Mouse (Mus musculus) hindbrain, embryonic 16.5 days (tissue): ENCODE measurements around the gene Ap1m2. TPM values are rescaled to one million over a fixed set of nuclear protein-coding genes. Genes with fewer than 3 reads are reported as not detected.
A peak's percentile ranks its signal among the peaks of the same experiment; 100 is the strongest.
"Not testable (repeated sequence)": the region's sequence is repeated elsewhere in the genome, so short reads cannot be mapped to it uniquely, and the experiment has no call there.

ENCODE experiments used
- ATAC-seq: fragments of 200-750 bp; cut with Nextera tagmentation; 2 replicates; pipeline ENCODE4 v1.8.0; 2017; ENCODE audit warnings: moderate TSS enrichment, moderate library complexity
- H3K27ac ChIP-seq: fragments of 300-500 bp; sonication (generic); 2 replicates; pipeline ENCODE4 v1.5.1; 2014; ENCODE audit warnings: low read depth, mild to moderate bottlenecking, control low read depth, low read length, moderate library complexity
- H3K27me3 ChIP-seq: fragments of 300-500 bp; sonication (generic); replicated peaks from 2 replicates; pipeline ENCODE4 v1.6.1; 2014; ENCODE audit warnings: low read length; ENCODE audit not compliant: control insufficient read depth, insufficient read depth
- H3K36me3 ChIP-seq: fragments of 300-500 bp; sonication (generic); 2 replicates; pipeline ENCODE4 v1.6.1; 2014; ENCODE audit warnings: mild to moderate bottlenecking, low read length, moderate library complexity, mixed read lengths; ENCODE audit not compliant: control insufficient read depth, insufficient read depth
- H3K4me1 ChIP-seq: fragments of 300-500 bp; sonication (generic); 2 replicates; pipeline ENCODE4 v1.6.1; 2014; ENCODE audit warnings: low read depth, low read length; ENCODE audit not compliant: control insufficient read depth, insufficient read depth
- H3K4me2 ChIP-seq: fragments of 300-500 bp; sonication (generic); 2 replicates; pipeline ENCODE4 v1.6.1; 2014; ENCODE audit warnings: mild to moderate bottlenecking, low read length, control low read depth, moderate library complexity
- H3K4me3 ChIP-seq: fragments of 300-500 bp; sonication (generic); 2 replicates; pipeline ENCODE4 v1.5.1; 2014; ENCODE audit warnings: mild to moderate bottlenecking, low read length, control low read depth, moderate library complexity
- H3K9ac ChIP-seq: fragments of 300-500 bp; sonication (generic); 2 replicates; pipeline ENCODE4 v1.6.1; 2014; ENCODE audit warnings: low read depth, mild to moderate bottlenecking, control low read depth, low read length, moderate library complexity
- H3K9me3 ChIP-seq: fragments of 300-500 bp; sonication (generic); 2 replicates; pipeline ENCODE4 v1.6.1; 2014; ENCODE audit warnings: mild to moderate bottlenecking, low read length, moderate library complexity; ENCODE audit not compliant: control insufficient read depth
- WGBS: fragments of 180-500 bp; shearing (Covaris S2); extraction: QIAGEN DNeasy Blood & Tissue Kit; methylation state at CpG from one replicate; pipeline ENCODE4 v1.1.7; 2014; 5-methylcytosine and 5-hydroxymethylcytosine counted together
- polyA plus RNA-seq: library from polyadenylated mRNA; unstranded; fragments of >200 nt; fragmentation: Nextera tagmentation; extraction: Ambion mirVana; gene quantifications from 2 replicates; pipeline ENCODE4 v1.2.1, GENCODE M21; 2015

Gene Ap1m2
- polyA plus RNA-seq, 1 experiment from 2014 or later: 2.8 TPM

DNA sequence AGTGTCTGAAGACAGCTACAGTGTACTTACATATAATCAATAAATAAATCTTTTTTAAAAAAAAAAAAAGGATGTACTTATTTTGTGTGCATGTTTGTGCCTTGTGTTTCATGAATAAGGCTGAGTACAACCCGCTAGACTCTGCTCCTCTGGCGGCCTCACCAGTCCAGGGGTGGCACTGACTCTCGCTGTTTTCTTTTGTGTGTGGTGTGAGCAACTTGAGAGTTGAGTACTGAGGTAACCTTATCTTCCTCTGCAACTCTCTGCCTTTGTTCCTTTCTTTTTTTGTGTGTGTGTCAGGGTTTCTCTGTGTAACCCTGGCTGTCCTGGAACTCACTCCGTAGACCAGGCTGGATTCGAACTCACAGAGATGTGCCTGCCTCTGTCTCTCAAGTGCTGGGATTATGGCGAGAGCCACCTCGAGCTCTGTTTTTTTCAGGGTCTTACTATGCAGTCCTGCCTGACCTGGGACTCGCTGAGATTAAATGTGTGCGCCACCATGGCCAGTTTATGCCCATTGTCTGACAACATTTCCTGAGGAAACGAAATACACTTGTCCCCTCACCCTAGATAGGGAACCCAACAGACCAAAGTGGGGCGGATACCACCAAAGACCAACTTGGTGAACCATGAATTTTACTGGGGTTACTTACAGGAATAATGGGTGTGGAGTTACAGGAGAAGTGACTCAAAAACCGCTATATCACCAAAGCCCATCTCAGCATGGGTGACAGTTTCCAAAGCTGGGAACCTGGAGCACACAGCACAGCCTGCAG, 19.4 kb upstream of the Ap1m2 start:
- 89% methylated on average over 12 of the region's 12 CpGs for WGBS
- H3K36me3 ChIP-seq: no peaks in the 10 kb centered on the region
- H3K27ac ChIP-seq: no peak overlapping the region
- H3K9ac ChIP-seq: no peak overlapping the region; the same call in 1 of the 2 replicates
- no peaks in the 10 kb centered on the region for H3K9me3 ChIP-seq
- no peak for ATAC-seq
- H3K27me3 ChIP-seq: no peaks in the 10 kb centered on the region
- H3K4me2 ChIP-seq: no peak overlapping the region
- no peak overlapping the region for H3K4me3 ChIP-seq
- H3K4me1 ChIP-seq: peaks cover 2% of the 10 kb centered on the region; the same call in 1 of the 2 replicates

DNA sequence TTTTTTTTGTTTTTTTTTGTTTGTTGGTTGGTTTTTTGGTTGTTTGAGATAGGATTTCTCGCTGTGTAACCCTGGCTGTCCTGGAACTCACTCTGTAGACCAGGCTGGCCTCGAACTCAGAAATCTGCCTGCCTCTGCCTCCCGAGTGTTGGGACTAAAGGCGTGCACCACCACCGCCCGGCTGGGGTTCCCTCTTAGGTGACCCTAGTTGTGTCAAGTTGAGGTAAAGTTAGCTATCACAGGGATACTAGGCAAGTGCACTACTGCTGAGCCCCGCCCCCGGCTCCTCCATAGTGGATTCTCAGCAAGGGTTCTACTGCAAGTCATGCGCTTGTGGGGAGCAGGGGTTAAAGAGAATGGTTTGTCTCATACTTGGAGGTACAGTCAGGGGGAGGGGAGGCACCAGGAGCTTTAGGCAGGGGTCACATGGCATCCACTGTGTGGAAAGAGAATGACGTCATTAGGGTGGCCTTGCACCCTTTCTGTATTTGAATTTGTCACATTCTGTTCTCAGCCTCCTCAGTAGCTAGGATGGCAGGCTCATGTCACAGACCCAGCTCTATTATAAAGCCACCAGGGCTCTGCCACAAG, 17.7 kb upstream of the Ap1m2 start:
- Histone ChIP-seq H3K27ac (no peak overlapping the region), H3K27me3 (no peaks in the 10 kb centered on the region), H3K9ac (no peak overlapping the region), H3K36me3 (no peaks in the 10 kb centered on the region), H3K4me2 (no peak overlapping the region), H3K4me3 (no peak overlapping the region), H3K4me1 (peaks cover 2% of the 10 kb centered on the region; the same call in 1 of the 2 replicates), H3K9me3 (no peaks in the 10 kb centered on the region)
- WGBS: 93% methylated on average over 10 of the region's 10 CpGs
- no peak for ATAC-seq

DNA sequence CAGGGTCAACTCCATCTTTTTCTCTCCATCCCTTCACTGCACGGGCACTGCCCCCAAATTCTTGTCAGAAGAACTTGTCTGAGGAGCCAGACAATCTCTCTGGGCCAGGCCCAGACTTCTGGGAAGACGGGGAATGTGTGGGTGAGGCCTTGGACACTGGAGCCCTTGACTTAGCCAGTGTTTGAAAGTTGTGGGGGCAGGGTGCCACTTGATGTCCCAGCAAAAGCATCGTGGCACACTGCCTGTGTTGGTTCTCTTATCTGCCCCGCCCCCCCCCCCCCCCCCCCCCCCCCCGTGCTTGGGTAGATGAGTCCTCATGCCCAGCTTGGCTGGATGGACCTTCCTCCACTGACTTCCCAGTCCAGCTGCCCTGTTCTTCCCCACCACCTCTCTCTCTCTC, 16.9 kb upstream of the Ap1m2 start:
- Histone ChIP-seq H3K27ac (no peak overlapping the region), H3K36me3 (no peaks in the 10 kb centered on the region), H3K9me3 (no peaks in the 10 kb centered on the region), H3K9ac (no peak overlapping the region), H3K4me1 (peaks cover 2% of the 10 kb centered on the region; the same call in 1 of the 2 replicates), H3K4me2 (no peak overlapping the region), H3K27me3 (no peaks in the 10 kb centered on the region), H3K4me3 (no peak overlapping the region)
- WGBS: 72% methylated on average over 4 of the region's 5 CpGs
- ATAC-seq: no peak

DNA sequence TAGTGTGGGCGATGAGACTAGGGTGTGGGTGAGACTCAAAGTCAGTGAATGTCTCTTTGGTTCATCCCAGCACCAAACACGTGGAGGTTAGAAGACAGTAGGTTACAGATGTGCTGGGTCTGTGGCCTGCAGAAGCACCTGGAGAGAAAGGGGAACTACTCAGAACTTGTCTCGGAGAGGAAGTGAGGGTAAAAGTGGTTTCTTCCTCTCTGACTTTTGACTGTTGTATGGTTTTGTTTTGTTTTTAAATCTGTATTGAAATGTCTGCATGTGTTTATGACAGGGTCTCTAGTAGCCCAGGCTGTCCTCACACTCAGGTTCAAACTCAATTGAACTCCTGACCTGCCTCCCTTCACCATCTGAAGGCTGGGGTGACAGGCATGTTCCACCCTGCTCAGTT, 15.9 kb upstream of the Ap1m2 start:
- 83% methylated on average over 3 of the region's 3 CpGs for WGBS
- Histone ChIP-seq H3K9ac (no peak overlapping the region), H3K9me3 (no peaks in the 10 kb centered on the region), H3K4me1 (peaks cover 2% of the 10 kb centered on the region; the same call in 1 of the 2 replicates), H3K27ac (no peak overlapping the region), H3K4me3 (no peak overlapping the region), H3K27me3 (no peaks in the 10 kb centered on the region), H3K36me3 (no peaks in the 10 kb centered on the region), H3K4me2 (no peak overlapping the region)
- ATAC-seq: no peak

DNA sequence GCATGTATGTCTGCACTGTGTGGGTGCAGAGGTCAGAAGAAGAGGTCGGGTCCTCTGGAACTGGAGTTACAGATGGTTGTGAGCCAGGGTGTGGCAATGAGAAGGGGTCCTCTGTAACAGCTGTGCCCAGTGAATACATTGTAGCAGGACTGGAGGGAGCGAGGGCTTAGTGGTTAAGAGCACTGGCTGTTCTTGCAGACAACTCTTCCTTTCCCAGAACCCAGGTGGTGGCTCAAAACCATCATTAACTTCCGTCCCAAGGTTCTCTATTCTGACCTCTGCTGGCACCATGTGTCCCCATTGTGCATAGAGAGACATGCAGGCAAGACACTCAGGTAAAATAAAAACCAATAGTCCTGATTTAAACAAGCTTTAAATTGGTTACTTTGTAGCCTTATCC, 15.4 kb upstream of the Ap1m2 start:
- Histone ChIP-seq H3K4me3 (no peak overlapping the region), H3K9ac (no peak overlapping the region), H3K27me3 (no peaks in the 10 kb centered on the region), H3K36me3 (no peaks in the 10 kb centered on the region), H3K9me3 (no peaks in the 10 kb centered on the region), H3K4me2 (no peak overlapping the region), H3K27ac (no peak overlapping the region), H3K4me1 (peaks cover 2% of the 10 kb centered on the region; the same call in 1 of the 2 replicates)
- no peak for ATAC-seq
- WGBS: 64% methylated on average over 3 of the region's 3 CpGs

DNA sequence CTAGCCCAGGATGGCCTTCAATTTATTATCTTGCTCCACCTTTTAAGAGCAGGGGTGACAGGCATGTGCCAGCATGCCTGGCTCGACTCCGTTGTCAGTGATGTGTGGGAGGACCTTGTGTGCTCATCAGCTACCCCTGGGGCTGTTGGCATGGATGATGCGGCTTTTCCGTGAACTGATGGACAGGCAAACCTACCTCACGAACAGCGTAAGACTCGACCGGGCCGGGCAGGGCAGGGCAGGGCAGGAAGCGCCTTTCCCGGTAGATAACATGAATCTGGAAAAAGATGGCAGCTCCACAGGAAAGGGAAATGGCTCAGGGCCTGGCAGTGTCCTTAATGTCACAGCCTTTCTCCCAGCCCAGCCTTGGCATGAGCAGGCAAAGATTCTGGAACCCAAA, 12.1 kb upstream of the Ap1m2 start:
- no peak for ATAC-seq
- WGBS: 92% methylated on average over 11 of the region's 11 CpGs
- no peak overlapping the region for H3K27ac ChIP-seq
- H3K36me3 ChIP-seq: no peaks in the 10 kb centered on the region
- no peak overlapping the region for H3K4me3 ChIP-seq
- H3K9ac ChIP-seq: no peak overlapping the region
- peaks cover 20% of the 10 kb centered on the region for H3K4me1 ChIP-seq
- H3K9me3 ChIP-seq: no peaks in the 10 kb centered on the region
- H3K27me3 ChIP-seq: no peaks in the 10 kb centered on the region
- no peak overlapping the region for H3K4me2 ChIP-seq

DNA sequence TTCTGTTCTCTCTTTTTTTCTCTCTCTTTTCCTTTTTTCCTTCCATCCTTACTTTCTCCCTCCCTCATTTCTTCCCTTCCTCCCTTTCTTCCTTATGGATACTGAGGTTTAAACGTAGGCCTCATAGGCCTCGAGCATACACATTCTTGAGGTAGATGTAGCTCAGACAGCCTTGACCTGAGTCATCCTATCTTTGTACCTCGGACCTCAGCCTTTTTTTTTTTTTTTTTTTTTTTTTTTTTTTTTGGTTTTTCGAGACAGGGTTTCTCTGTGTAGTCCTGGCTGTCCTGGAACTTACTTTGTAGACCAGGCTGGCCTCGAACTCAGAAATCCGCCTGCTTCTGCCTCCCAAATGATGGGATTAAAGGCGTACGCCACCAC, 10.8 kb upstream of the Ap1m2 start:
- 91% methylated on average over 8 of the region's 8 CpGs for WGBS

DNA sequence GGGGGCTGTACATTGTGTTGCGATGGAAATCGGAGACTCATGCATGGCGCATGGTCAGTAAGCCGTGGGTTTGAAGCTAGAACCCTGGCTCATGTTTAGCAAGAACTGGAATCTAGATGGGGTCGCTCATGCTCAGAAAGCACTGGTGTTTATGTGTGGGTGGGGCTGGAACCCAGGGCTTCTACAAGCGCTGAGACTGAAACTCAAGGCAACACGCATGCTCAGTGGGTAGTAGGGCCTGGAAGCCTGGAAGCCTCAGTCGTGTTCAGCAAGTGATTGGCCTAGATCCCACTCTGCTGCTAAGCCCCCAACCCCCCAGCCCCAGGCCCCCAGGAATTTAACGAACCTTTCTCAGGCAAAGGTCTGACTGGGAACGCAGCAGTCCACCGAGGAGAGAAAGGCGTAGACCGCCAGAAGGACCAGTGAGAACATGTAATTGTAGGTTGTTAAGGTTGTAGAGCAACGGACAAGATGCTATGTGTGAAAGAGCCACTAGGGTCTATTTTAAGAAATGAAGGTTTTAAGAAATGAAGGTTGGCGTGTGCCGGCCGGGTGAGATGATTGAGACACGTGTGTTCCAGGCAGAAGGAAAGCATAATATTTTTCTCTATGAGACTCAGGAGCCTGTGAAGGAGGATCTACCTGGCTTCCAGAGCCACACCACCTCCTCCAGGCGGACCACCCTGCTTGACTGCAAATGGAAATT, 10.2 kb upstream of the Ap1m2 start:
- Histone ChIP-seq H3K27me3 (no peaks in the 10 kb centered on the region), H3K4me2 (peak overlapping the region; percentile 98), H3K9me3 (no peaks in the 10 kb centered on the region), H3K4me3 (no peak overlapping the region), H3K36me3 (no peaks in the 10 kb centered on the region), H3K9ac (no peak overlapping the region), H3K27ac (no peak overlapping the region), H3K4me1 (peaks cover 20% of the 10 kb centered on the region)
- 74% methylated on average over 19 of the region's 19 CpGs for WGBS
- ATAC-seq: no peak

More for the DNA sequence above, 10.8 kb upstream of the Ap1m2 start:
- H3K4me3 ChIP-seq, H3K27me3 ChIP-seq, ATAC-seq, H3K27ac ChIP-seq, H3K9me3 ChIP-seq, H3K4me2 ChIP-seq, H3K36me3 ChIP-seq, H3K9ac ChIP-seq: not testable (repeated sequence)
- H3K4me1 ChIP-seq: peaks cover 20% of the 10 kb centered on the region

DNA sequence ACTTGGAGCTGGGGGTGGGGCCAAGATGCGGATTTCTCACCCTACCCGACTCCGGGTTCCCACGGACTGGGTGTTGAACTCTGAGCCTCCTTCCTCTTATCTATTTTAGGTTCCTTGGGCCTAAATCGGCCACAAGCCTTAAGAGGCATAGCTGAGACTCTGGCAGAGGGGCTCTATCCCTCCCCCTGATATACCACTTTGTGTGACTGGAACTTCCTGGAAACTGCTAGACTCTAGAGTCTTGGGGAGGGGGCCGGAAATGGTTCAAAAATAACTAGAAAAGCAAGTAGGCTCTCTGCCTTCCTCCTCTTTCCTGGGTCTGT, 9.3 kb upstream of the Ap1m2 start:
- peak overlapping the region; percentile 98 for H3K4me2 ChIP-seq
- ATAC-seq: no peak
- no peaks in the 10 kb centered on the region for H3K9me3 ChIP-seq
- peak overlapping the region; percentile 87 for H3K9ac ChIP-seq
- H3K27ac ChIP-seq: peak overlapping the region; percentile 23; the same call in 1 of the 2 replicates
- no peaks in the 10 kb centered on the region for H3K36me3 ChIP-seq
- H3K4me1 ChIP-seq: peaks cover 20% of the 10 kb centered on the region
- no peaks in the 10 kb centered on the region for H3K27me3 ChIP-seq
- H3K4me3 ChIP-seq: peak overlapping the region; percentile 81
- WGBS: 18% methylated on average over 6 of the region's 6 CpGs
